Mouse (Mus musculus) small intestine, adult 2 months (tissue): Measurements from ENCODE around the gene Vps25.

Experiments used
- CTCF ChIP-seq: fragments of 200-500 bp; IDR thresholded peaks from 2 replicates; pipeline ENCODE4 v1.5.1; 2012; ENCODE audit warnings: low read depth, mild to moderate bottlenecking, control low read depth, inconsistent platforms, low read length, moderate library complexity, mixed read lengths; ENCODE audit not compliant: insufficient replicate concordance, insufficient read length; ENCODE audit errors: extremely low read depth
- POLR2A ChIP-seq: fragments of 200-500 bp; IDR thresholded peaks from 2 replicates; pipeline ENCODE4 v1.6.1; 2012; ENCODE audit warnings: low read depth, mild to moderate bottlenecking, control low read depth, inconsistent platforms, low read length, moderate library complexity

DNA sequence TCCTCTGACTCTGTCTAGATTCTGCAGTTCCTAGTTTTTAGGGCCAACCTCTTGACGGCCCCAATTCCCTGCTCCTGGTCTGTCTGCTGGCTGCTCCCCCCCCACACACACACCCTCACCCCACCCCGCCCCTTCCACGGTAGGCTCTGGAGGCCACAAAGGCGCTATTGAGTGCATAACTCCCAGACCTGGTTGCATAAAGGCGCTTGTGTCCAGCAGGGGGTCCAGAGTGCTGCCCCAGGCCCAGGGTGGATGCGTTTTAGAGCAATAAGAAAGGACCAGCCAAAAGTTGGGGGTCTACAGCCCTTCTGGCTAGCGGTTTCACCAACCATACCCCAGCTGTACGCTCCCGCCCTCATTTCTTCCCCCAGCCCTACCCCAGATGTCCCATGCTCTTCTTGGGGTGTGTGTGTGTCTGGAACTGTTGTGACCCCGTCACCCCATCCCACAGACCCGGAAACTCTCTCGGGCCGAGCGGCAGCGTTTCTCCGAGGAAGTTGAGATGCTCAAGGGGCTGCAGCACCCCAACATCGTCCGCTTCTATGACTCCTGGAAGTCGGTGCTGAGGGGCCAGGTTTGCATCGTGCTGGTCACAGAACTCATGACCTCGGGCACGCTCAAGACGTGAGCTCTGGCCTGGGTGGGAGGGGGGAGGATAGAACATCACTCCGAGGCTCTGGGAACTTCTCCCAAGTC lies 8.9 kb downstream of the Vps25 start:
- TF ChIP-seq CTCF (no peak), POLR2A (no peak)
